ENCODE assay signal across 35 mouse cellular contexts in the genomic region with DNA sequence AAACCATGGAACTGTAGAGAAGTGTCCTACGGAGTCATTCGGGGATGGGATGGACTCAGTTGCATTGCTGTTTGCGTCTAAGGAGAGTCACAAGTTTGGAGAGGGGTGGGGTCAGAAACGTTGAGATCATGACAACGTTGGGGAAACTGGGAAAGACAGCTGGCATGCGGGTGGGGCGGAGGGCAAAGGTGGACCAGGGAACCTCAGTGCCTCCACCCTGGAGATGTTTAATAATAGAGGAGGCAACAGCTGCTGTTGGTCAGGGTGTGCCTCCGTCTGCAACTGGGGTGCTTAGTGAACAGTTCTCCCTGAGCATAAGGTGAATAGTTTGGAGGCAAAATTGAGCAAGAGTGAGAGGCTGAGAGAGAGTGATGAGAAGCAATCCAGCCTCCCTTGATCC.
"Had no signal": no experiment of that assay in that cellular context is flagged by ENCODE, and none has a peak within 500 bp of the region (broad histone marks: within the 10 kb centered on the region; RNA-seq: fewer than 3 reads in every experiment).

No protein-coding gene starts in this region.

- H3K9ac ChIP-seq: heart, embryonic 12.5 days; heart, embryonic 13.5 days; heart, embryonic 15.5 days; hindbrain, embryonic 12.5 days; hindbrain, embryonic 13.5 days; hindbrain, embryonic 14.5 days; hindbrain, embryonic 15.5 days; intestine, embryonic 15.5 days; kidney, embryonic 15.5 days had no signal

- H3K4me3 ChIP-seq: heart, embryonic 10.5 days; heart, embryonic 12.5 days; heart, embryonic 13.5 days; heart, embryonic 15.5 days; hindbrain, embryonic 10.5 days; hindbrain, embryonic 12.5 days; hindbrain, embryonic 13.5 days; hindbrain, embryonic 15.5 days; intestine, embryonic 15.5 days; kidney, embryonic 15.5 days; layer of hippocampus, adult 2 months had no signal

- H3K4me2 ChIP-seq: heart, embryonic 11.5 days; heart, embryonic 12.5 days; heart, embryonic 13.5 days; heart, embryonic 15.5 days; hindbrain, embryonic 12.5 days; hindbrain, embryonic 13.5 days; hindbrain, embryonic 14.5 days; hindbrain, embryonic 15.5 days; intestine, embryonic 15.5 days; kidney, embryonic 15.5 days had no signal

- ATAC-seq: hindbrain, embryonic 16.5 days; hindbrain, postnatal 0 days; inflammation-experienced regulatory T-cells, adult 6 months; intestine, embryonic 15.5 days; intestine, embryonic 16.5 days; intestine, postnatal 0 days had no signal

- DNase-seq: heart, postnatal 10 days; heart, postnatal 14 days; heart, postnatal 36 days; heart, postnatal 4 days; kidney, adult 11 months; kidney, adult 18-20 months; kidney, adult 2 months; kidney, adult 8-10 months; kidney, adult 9 months; kidney, postnatal 10 days; kidney, postnatal 14 days; kidney, postnatal 25 days; kidney, postnatal 36 days; kidney, postnatal 4 days; layer of hippocampus, adult 9-11 months; layer of hippocampus, postnatal 36 days had no signal

- H3K4me1 ChIP-seq: heart, embryonic 15.5 days; hindbrain, embryonic 10.5 days; hindbrain, embryonic 12.5 days; hindbrain, embryonic 13.5 days; hindbrain, embryonic 15.5 days; intestine, embryonic 15.5 days had no signal

- H3K27ac ChIP-seq: heart, embryonic 10.5 days; heart, embryonic 13.5 days; heart, embryonic 15.5 days; hindbrain, embryonic 10.5 days; hindbrain, embryonic 12.5 days; hindbrain, embryonic 13.5 days; hindbrain, embryonic 14.5 days; hindbrain, embryonic 15.5 days; hindbrain, postnatal 0 days; intestine, embryonic 15.5 days; kidney, embryonic 15.5 days; kidney, postnatal 0 days; layer of hippocampus, adult 2 months had no signal

- H3K27me3 ChIP-seq: heart, embryonic 13.5 days; heart, embryonic 15.5 days; hindbrain, embryonic 12.5 days; hindbrain, embryonic 15.5 days; intestine, embryonic 15.5 days; kidney, embryonic 15.5 days had no signal

- H3K36me3 ChIP-seq: heart, embryonic 10.5 days; heart, embryonic 12.5 days; heart, embryonic 13.5 days; heart, embryonic 15.5 days; hindbrain, embryonic 10.5 days; hindbrain, embryonic 12.5 days; hindbrain, embryonic 13.5 days; hindbrain, embryonic 15.5 days; intestine, embryonic 15.5 days; kidney, embryonic 15.5 days had no signal

- H3K9me3 ChIP-seq: heart, embryonic 10.5 days; heart, embryonic 12.5 days; heart, embryonic 13.5 days; heart, embryonic 15.5 days; hindbrain, embryonic 10.5 days; hindbrain, embryonic 12.5 days; hindbrain, embryonic 13.5 days; hindbrain, embryonic 15.5 days; intestine, embryonic 15.5 days; kidney, embryonic 15.5 days had no signal
